17 mouse cellular contexts compared by ENCODE assay signal in the genomic region with DNA sequence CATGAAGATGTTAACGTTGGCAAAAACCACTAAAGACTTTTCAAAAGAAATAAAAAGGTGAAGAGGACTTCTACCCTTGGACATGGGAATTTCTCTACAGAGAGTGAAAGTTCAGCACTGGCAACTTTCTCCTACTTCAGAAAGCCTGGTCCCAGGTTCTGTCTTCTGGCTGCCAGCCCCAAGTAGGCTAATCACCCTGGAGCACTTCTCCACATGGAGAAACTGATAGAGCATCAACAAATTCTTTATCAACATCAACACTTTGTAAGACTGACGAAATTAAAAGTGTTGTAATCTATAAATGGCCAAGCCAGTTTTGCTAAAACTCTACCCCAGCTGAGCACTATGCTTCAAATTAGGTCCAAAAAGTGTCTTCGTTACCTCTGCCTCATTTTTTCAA.
DNase-seq lines count a peak whose midpoint lies in the region; ATAC-seq and TF ChIP-seq lines count a peak whose summit lies in the region.
"Had no signal": no experiment of that assay in that cellular context is flagged by ENCODE, and none has a peak within 500 bp of the region (broad histone marks: within the 10 kb centered on the region; RNA-seq: fewer than 3 reads in every experiment).

No protein-coding gene starts in this region.

- WGBS in liver, embryonic 14.5 days (ENCODE audit: insufficient replicate concordance), result 24% methylated on average over 3 of the region's 3 CpGs
- 81% methylated on average over 3 of the region's 3 CpGs for WGBS in lung, adult 2 months

- DNase-seq in gastrocnemius, adult 2 months, result no peak
- DNase-seq in gastrocnemius, postnatal 36 days, result no peak
- DNase-seq in liver, embryonic 14.5 days (ENCODE audit: low read depth in 3 of 3, low spot score in 3 of 3), result peak; percentile 73 to 81 (median 76)
- peak; percentile 41 to 69 for DNase-seq in spleen, postnatal 36 days (ENCODE audit: low spot score in 2 of 2)
- no peak for DNase-seq in ovary, postnatal 36 days (ENCODE audit: low spot score)
- DNase-seq in thymus, postnatal 0 days (ENCODE audit: low spot score), result no peak
- no peak for DNase-seq in lung, adult 2 months
- DNase-seq: cerebellum, adult 11 months; right cerebral cortex, postnatal 4 days had no signal

- H3K9me3 ChIP-seq in liver, embryonic 14.5 days (ENCODE audit: control insufficient read depth, low read length), result no peaks in the 10 kb centered on the region
- H3K9me3 ChIP-seq: embryonic facial prominence, embryonic 13.5 days; forebrain, embryonic 12.5 days; heart, embryonic 15.5 days; hindbrain, embryonic 10.5 days; midbrain, embryonic 10.5 days; neural tube, embryonic 13.5 days had no signal

- peaks cover 6% of the 10 kb centered on the region for H3K36me3 ChIP-seq in liver, embryonic 14.5 days (replicated peaks; ENCODE audit: control insufficient read depth, insufficient read depth, low read depth)
- H3K36me3 ChIP-seq: embryonic facial prominence, embryonic 13.5 days; forebrain, embryonic 12.5 days; heart, embryonic 15.5 days; hindbrain, embryonic 10.5 days; midbrain, embryonic 10.5 days; neural tube, embryonic 13.5 days had no signal

- H3K9ac ChIP-seq in liver, embryonic 14.5 days (replicated peaks), result peak overlapping the region; percentile 86
- H3K9ac ChIP-seq: embryonic facial prominence, embryonic 13.5 days; forebrain, embryonic 12.5 days; heart, embryonic 15.5 days; neural tube, embryonic 13.5 days had no signal

- intact Hi-C loops in gastrocnemius, adult 2 months (cut with DNase I), result no loop called here
- intact Hi-C loops in gastrocnemius, postnatal 36 days (cut with DNase I), result no loop called here

- no peak for TF ChIP-seq POLR2A in lung, adult 2 months (IDR thresholded peaks at IDR 0.05; ENCODE audit: borderline replicate concordance, extremely low read depth, low read depth, low read length)

- ATAC-seq in erythroblast, adult 5-6 weeks (replicated peaks; ENCODE audit: low FRiP score, poor library complexity, severe bottlenecking), result peak; percentile 78
- ATAC-seq in liver, embryonic 14.5 days (ENCODE audit: insufficient read depth), result peak; percentile 84
- ATAC-seq: activated CD4-positive, CD25-positive, alpha-beta regulatory T cell, adult 4 months had no signal

- peaks cover 29 to 41% of the 10 kb centered on the region in 2 experiments for H3K4me1 ChIP-seq in liver, embryonic 14.5 days (replicated peaks; ENCODE audit: control insufficient read depth in 2 of 2, insufficient read depth in 2 of 2, low read length in 1 of 2)
- H3K4me1 ChIP-seq in lung, adult 2 months (ENCODE audit: control insufficient read depth, insufficient read depth, low read length), result no peaks in the 10 kb centered on the region
- H3K4me1 ChIP-seq: embryonic facial prominence, embryonic 13.5 days; forebrain, embryonic 12.5 days; heart, embryonic 15.5 days; hindbrain, embryonic 10.5 days; midbrain, embryonic 10.5 days; neural tube, embryonic 13.5 days had no signal

- TF ChIP-seq EP300 in liver, embryonic 14.5 days (IDR thresholded peaks at IDR 0.05; ENCODE audit: low read depth), result peak; percentile 97

- no peak for TF ChIP-seq CTCF in gastrocnemius, adult 2 months (IDR thresholded peaks at IDR 0.05)
- no peak for TF ChIP-seq CTCF in liver, embryonic 14.5 days (IDR thresholded peaks at IDR 0.05; ENCODE audit: low read depth)
- TF ChIP-seq CTCF in lung, adult 2 months (IDR thresholded peaks at IDR 0.05; ENCODE audit: insufficient read depth, low read length), result no peak

- H3K4me2 ChIP-seq in liver, embryonic 14.5 days (ENCODE audit: low read depth), result peak overlapping the region; percentile 62
- H3K4me2 ChIP-seq: embryonic facial prominence, embryonic 13.5 days; forebrain, embryonic 12.5 days; heart, embryonic 15.5 days; neural tube, embryonic 13.5 days had no signal

- H3K4me3 ChIP-seq in gastrocnemius, adult 2 months, result no peak overlapping the region
- H3K4me3 ChIP-seq in liver, embryonic 14.5 days (ENCODE audit: insufficient read depth in 1 of 2, low read depth in 2 of 2, low read length in 2 of 2), result peak overlapping the region; percentile 66 to 100
- no peak overlapping the region for H3K4me3 ChIP-seq in lung, adult 2 months (replicated peaks; ENCODE audit: extremely low read depth, low read depth, low read length)
- H3K4me3 ChIP-seq: embryonic facial prominence, embryonic 13.5 days; forebrain, embryonic 12.5 days; heart, embryonic 15.5 days; hindbrain, embryonic 10.5 days; midbrain, embryonic 10.5 days; neural tube, embryonic 13.5 days had no signal

- H3K27ac ChIP-seq in gastrocnemius, adult 2 months, result peak overlapping the region; percentile 50
- peak overlapping the region; percentile 98 for H3K27ac ChIP-seq in liver, embryonic 14.5 days
- H3K27ac ChIP-seq: embryonic facial prominence, embryonic 13.5 days; heart, embryonic 15.5 days; hindbrain, embryonic 10.5 days; midbrain, embryonic 10.5 days; neural tube, embryonic 13.5 days had no signal

- no peaks in the 10 kb centered on the region for H3K27me3 ChIP-seq in liver, embryonic 14.5 days (ENCODE audit: control insufficient read depth, insufficient read depth, low read length)
- H3K27me3 ChIP-seq: embryonic facial prominence, embryonic 13.5 days; forebrain, embryonic 12.5 days; heart, embryonic 15.5 days; neural tube, embryonic 13.5 days had no signal

Comparison
In these comparisons a context has a peak if more than half of its experiments do, and no peak if none do; other contexts are left out.
1. DNase-seq: peak in liver, embryonic 14.5 days (3 of 3) and spleen, postnatal 36 days (2 of 2); none in gastrocnemius, adult 2 months (single experiment), gastrocnemius, postnatal 36 days (0 of 2), ovary, postnatal 36 days (single experiment), thymus, postnatal 0 days (single experiment) and lung, adult 2 months (single experiment).
2. H3K4me3 ChIP-seq: peak in liver, embryonic 14.5 days (2 of 2); none in gastrocnemius, adult 2 months (single experiment) and lung, adult 2 months (single experiment).